Mouse (Mus musculus) hindbrain, embryonic 16.5 days (tissue): ENCODE measurements around the gene Esrra. TPM values are rescaled to one million over a fixed set of nuclear protein-coding genes. Genes with fewer than 3 reads are reported as not detected.

Experiments used
- ATAC-seq: fragments of 200-750 bp; cut with Nextera tagmentation; 2 replicates; pipeline ENCODE4 v1.8.0; 2017; ENCODE audit warnings: moderate TSS enrichment, moderate library complexity
- H3K27ac ChIP-seq: fragments of 300-500 bp; sonication (generic); 2 replicates; pipeline ENCODE4 v1.5.1; 2014; ENCODE audit warnings: low read depth, mild to moderate bottlenecking, control low read depth, low read length, moderate library complexity
- H3K27me3 ChIP-seq: fragments of 300-500 bp; sonication (generic); replicated peaks from 2 replicates; pipeline ENCODE4 v1.6.1; 2014; ENCODE audit warnings: low read length; ENCODE audit not compliant: control insufficient read depth, insufficient read depth
- H3K36me3 ChIP-seq: fragments of 300-500 bp; sonication (generic); 2 replicates; pipeline ENCODE4 v1.6.1; 2014; ENCODE audit warnings: mild to moderate bottlenecking, low read length, moderate library complexity, mixed read lengths; ENCODE audit not compliant: control insufficient read depth, insufficient read depth
- H3K4me1 ChIP-seq: fragments of 300-500 bp; sonication (generic); 2 replicates; pipeline ENCODE4 v1.6.1; 2014; ENCODE audit warnings: low read depth, low read length; ENCODE audit not compliant: control insufficient read depth, insufficient read depth
- H3K4me2 ChIP-seq: fragments of 300-500 bp; sonication (generic); 2 replicates; pipeline ENCODE4 v1.6.1; 2014; ENCODE audit warnings: mild to moderate bottlenecking, low read length, control low read depth, moderate library complexity
- H3K4me3 ChIP-seq: fragments of 300-500 bp; sonication (generic); 2 replicates; pipeline ENCODE4 v1.5.1; 2014; ENCODE audit warnings: mild to moderate bottlenecking, low read length, control low read depth, moderate library complexity
- H3K9ac ChIP-seq: fragments of 300-500 bp; sonication (generic); 2 replicates; pipeline ENCODE4 v1.6.1; 2014; ENCODE audit warnings: low read depth, mild to moderate bottlenecking, control low read depth, low read length, moderate library complexity
- H3K9me3 ChIP-seq: fragments of 300-500 bp; sonication (generic); 2 replicates; pipeline ENCODE4 v1.6.1; 2014; ENCODE audit warnings: mild to moderate bottlenecking, low read length, moderate library complexity; ENCODE audit not compliant: control insufficient read depth
- WGBS: fragments of 180-500 bp; shearing (Covaris S2); extraction: QIAGEN DNeasy Blood & Tissue Kit; methylation state at CpG from one replicate; pipeline ENCODE4 v1.1.7; 2014; 5-methylcytosine and 5-hydroxymethylcytosine counted together
- polyA plus RNA-seq: library from polyadenylated mRNA; unstranded; fragments of >200 nt; fragmentation: Nextera tagmentation; extraction: Ambion mirVana; gene quantifications from 2 replicates; pipeline ENCODE4 v1.2.1, GENCODE M21; 2015

The Esrra gene
- polyA plus RNA-seq, 1 experiment from 2014 or later = 17.8 TPM

GRCm38 (mm10) chr19:6893731-6894451 is 27.7 kb downstream of the Esrra start:
- Histone ChIP-seq H3K4me2 (no peak overlapping the region), H3K27ac (no peak overlapping the region), H3K9me3 (no peaks in the 10 kb centered on the region), H3K9ac (no peak overlapping the region), H3K4me1 (no peaks in the 10 kb centered on the region), H3K4me3 (no peak overlapping the region), H3K27me3 (no peaks in the 10 kb centered on the region), H3K36me3 (no peaks in the 10 kb centered on the region)
- no peak for ATAC-seq
- 94% methylated on average over 14 of the region's 14 CpGs for WGBS

- H3K9ac ChIP-seq = no peak overlapping the region
- no peaks in the 10 kb centered on the region for H3K4me1 ChIP-seq
- H3K4me2 ChIP-seq = no peak overlapping the region
- H3K9me3 ChIP-seq = no peaks in the 10 kb centered on the region
- no peaks in the 10 kb centered on the region for H3K36me3 ChIP-seq
- ATAC-seq = no peak
- no peak overlapping the region for H3K4me3 ChIP-seq
- H3K27ac ChIP-seq = no peak overlapping the region
- WGBS = 68% methylated on average over 4 of the region's 4 CpGs
- H3K27me3 ChIP-seq = no peaks in the 10 kb centered on the region
Measured at GRCm38 (mm10) chr19:6892512-6892911, 29.1 kb downstream of the Esrra start.

GRCm38 (mm10) chr19:6877965-6878364 is 43.6 kb downstream of the Esrra start:
- no peak overlapping the region for H3K9ac ChIP-seq
- no peak for ATAC-seq
- no peaks in the 10 kb centered on the region for H3K4me1 ChIP-seq
- no peak overlapping the region for H3K4me2 ChIP-seq
- H3K4me3 ChIP-seq = no peak overlapping the region
- 84% methylated on average over 4 of the region's 4 CpGs for WGBS
- H3K27ac ChIP-seq = no peak overlapping the region
- no peaks in the 10 kb centered on the region for H3K27me3 ChIP-seq
- peaks cover 10% of the 10 kb centered on the region for H3K9me3 ChIP-seq
- H3K36me3 ChIP-seq = no peaks in the 10 kb centered on the region

- Histone ChIP-seq H3K4me2 (no peak overlapping the region), H3K4me1 (no peaks in the 10 kb centered on the region), H3K36me3 (no peaks in the 10 kb centered on the region), H3K9me3 (peaks cover 10% of the 10 kb centered on the region), H3K27ac (no peak overlapping the region), H3K4me3 (no peak overlapping the region), H3K9ac (no peak overlapping the region), H3K27me3 (no peaks in the 10 kb centered on the region)
- no peak for ATAC-seq
Measured at GRCm38 (mm10) chr19:6876799-6877198, 44.8 kb downstream of the Esrra start.

- ATAC-seq = no peak
Measured at GRCm38 (mm10) chr19:6875834-6876233, 45.8 kb downstream of the Esrra start.

GRCm38 (mm10) chr19:6874257-6874656 is 47.4 kb downstream of the Esrra start:
- H3K4me2 ChIP-seq = no peak overlapping the region
- no peak overlapping the region for H3K4me3 ChIP-seq
- H3K9ac ChIP-seq = no peak overlapping the region
- H3K36me3 ChIP-seq = no peaks in the 10 kb centered on the region
- H3K27me3 ChIP-seq = no peaks in the 10 kb centered on the region
- WGBS = 90% methylated on average over 1 of the region's 1 CpGs
- H3K4me1 ChIP-seq = no peaks in the 10 kb centered on the region
- no peaks in the 10 kb centered on the region for H3K9me3 ChIP-seq
- no peak for ATAC-seq
- no peak overlapping the region for H3K27ac ChIP-seq

More at GRCm38 (mm10) chr19:6875834-6876233, 45.8 kb downstream of the Esrra start:
- no peaks in the 10 kb centered on the region for H3K36me3 ChIP-seq
- peaks cover 8% of the 10 kb centered on the region for H3K9me3 ChIP-seq
- H3K9ac ChIP-seq = no peak overlapping the region
- WGBS = 88% methylated on average over 6 of the region's 6 CpGs
- H3K4me1 ChIP-seq = no peaks in the 10 kb centered on the region
- no peaks in the 10 kb centered on the region for H3K27me3 ChIP-seq
- H3K4me3 ChIP-seq = no peak overlapping the region
- no peak overlapping the region for H3K27ac ChIP-seq
- H3K4me2 ChIP-seq = no peak overlapping the region

- Histone ChIP-seq H3K9me3 (no peaks in the 10 kb centered on the region), H3K4me2 (no peak overlapping the region), H3K27ac (no peak overlapping the region), H3K36me3 (no peaks in the 10 kb centered on the region), H3K4me3 (no peak overlapping the region), H3K9ac (no peak overlapping the region), H3K27me3 (no peaks in the 10 kb centered on the region), H3K4me1 (no peaks in the 10 kb centered on the region)
- WGBS = 87% methylated on average over 3 of the region's 3 CpGs
- no peak for ATAC-seq
Measured at GRCm38 (mm10) chr19:6872701-6873100, 48.9 kb downstream of the Esrra start.

GRCm38 (mm10) chr19:6871574-6872271 is 49.9 kb downstream of the Esrra start:
- H3K9me3 ChIP-seq = no peaks in the 10 kb centered on the region
- no peak overlapping the region for H3K4me2 ChIP-seq
- no peak overlapping the region for H3K27ac ChIP-seq
- ATAC-seq = no peak
- H3K9ac ChIP-seq = no peak overlapping the region
- no peaks in the 10 kb centered on the region for H3K27me3 ChIP-seq
- H3K36me3 ChIP-seq = no peaks in the 10 kb centered on the region
- 64% methylated on average over 5 of the region's 5 CpGs for WGBS
- no peak overlapping the region for H3K4me3 ChIP-seq
- H3K4me1 ChIP-seq = no peaks in the 10 kb centered on the region

GRCm38 (mm10) chr19:6869355-6869754 is 52.3 kb downstream of the Esrra start:
- 13% methylated on average over 5 of the region's 5 CpGs for WGBS
- no peak for ATAC-seq
- H3K27me3 ChIP-seq = no peaks in the 10 kb centered on the region
- no peaks in the 10 kb centered on the region for H3K36me3 ChIP-seq
- H3K27ac ChIP-seq = no peak overlapping the region
- H3K9ac ChIP-seq = no peak overlapping the region
- no peaks in the 10 kb centered on the region for H3K4me1 ChIP-seq
- 0 out of 2 replicates have a peak overlapping the region, but pooled peaks have one; percentile 19 for H3K4me2 ChIP-seq
- H3K9me3 ChIP-seq = no peaks in the 10 kb centered on the region
- no peak overlapping the region for H3K4me3 ChIP-seq
